13 mouse cellular contexts compared by ENCODE assay signal in the genomic region with DNA sequence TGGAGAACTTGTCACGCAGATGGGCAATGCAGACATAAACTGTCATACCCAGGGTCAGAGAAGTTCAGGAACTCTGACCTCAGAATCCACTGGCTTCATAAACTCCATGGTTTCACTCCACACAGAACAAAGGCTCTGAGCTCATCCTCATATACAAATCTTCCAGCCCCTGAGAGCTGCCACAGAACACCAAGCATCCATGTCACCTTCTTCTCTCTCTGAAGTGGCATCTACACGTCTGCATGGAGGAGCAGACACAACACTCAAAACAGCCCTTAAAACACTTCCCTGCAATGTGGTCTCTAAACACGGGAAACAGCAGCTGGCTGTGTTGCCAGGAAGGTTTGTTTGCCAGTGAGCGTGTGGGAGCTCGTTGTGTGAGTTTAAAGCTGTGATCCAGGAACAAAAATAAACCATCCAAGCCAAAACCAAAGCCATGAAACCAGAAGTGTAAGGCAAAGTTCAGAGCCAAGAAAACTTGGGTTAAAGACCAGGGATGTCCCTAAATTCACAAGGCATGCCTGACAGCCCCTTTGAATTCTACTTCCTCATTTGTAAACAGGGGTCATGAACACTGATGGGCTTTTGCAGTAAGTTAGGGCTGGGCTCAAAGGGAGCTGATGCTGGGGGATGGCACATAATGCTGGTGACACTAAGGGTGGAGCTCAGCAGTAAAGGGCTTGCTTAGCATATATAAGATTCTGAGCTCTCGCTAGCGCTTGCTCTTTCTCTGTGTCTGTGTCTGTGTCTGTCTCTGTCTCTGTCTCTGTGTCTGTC. TPM values are rescaled to one million over a fixed set of nuclear protein-coding genes. Genes with fewer than 3 reads are reported as not detected.
DNase-seq lines count a peak whose midpoint lies in the region; ATAC-seq lines count a peak whose summit lies in the region.
"Had no signal": no experiment of that assay in that cellular context is flagged by ENCODE, and none has a peak within 500 bp of the region (broad histone marks: within the 10 kb centered on the region; RNA-seq: fewer than 3 reads in every experiment).

No protein-coding gene starts in this region.

- no peak overlapping the region for H3K27ac ChIP-seq in liver, embryonic 11.5 days (ENCODE audit: low read depth, low read length)
- H3K27ac ChIP-seq in liver, embryonic 12.5 days = no peak overlapping the region; the same call in 1 of the 2 replicates
- H3K27ac ChIP-seq: liver, embryonic 14.5 days; stomach, embryonic 15.5 days had no signal

- no peak overlapping the region for H3K4me3 ChIP-seq in liver, embryonic 11.5 days (ENCODE audit: low read depth, low read length)
- H3K4me3 ChIP-seq in liver, embryonic 12.5 days = no peak overlapping the region
- H3K4me3 ChIP-seq: stomach, embryonic 15.5 days had no signal

- H3K9me3 ChIP-seq in liver, embryonic 11.5 days (ENCODE audit: control insufficient read depth, low read length) = no peaks in the 10 kb centered on the region
- H3K9me3 ChIP-seq in liver, embryonic 12.5 days (replicated peaks) = no peaks in the 10 kb centered on the region
- H3K9me3 ChIP-seq: stomach, embryonic 15.5 days had no signal

- no peaks in the 10 kb centered on the region for H3K36me3 ChIP-seq in liver, embryonic 11.5 days (ENCODE audit: control insufficient read depth, insufficient read depth, low read length)
- no peaks in the 10 kb centered on the region for H3K36me3 ChIP-seq in liver, embryonic 12.5 days
- H3K36me3 ChIP-seq: stomach, embryonic 15.5 days had no signal

- H3K9ac ChIP-seq in liver, embryonic 11.5 days (ENCODE audit: low read depth, low read length) = no peak overlapping the region
- H3K9ac ChIP-seq in liver, embryonic 12.5 days = no peak overlapping the region
- H3K9ac ChIP-seq: liver, embryonic 14.5 days; stomach, embryonic 15.5 days had no signal

- ATAC-seq in liver, embryonic 11.5 days (replicated peaks; ENCODE audit: low FRiP score) = 0 out of 2 replicates have a peak, but pooled peaks have one; percentile 22
- no peak for ATAC-seq in liver, embryonic 12.5 days
- ATAC-seq in common myeloid progenitor, adult 5-6 weeks (replicated peaks; ENCODE audit: low read depth, poor library complexity, severe bottlenecking) = peak; percentile 64
- ATAC-seq: forebrain, embryonic 16.5 days; hindbrain, embryonic 16.5 days had no signal

- WGBS in liver, embryonic 11.5 days = 46% methylated on average over 7 of the region's 7 CpGs
- WGBS in liver, embryonic 12.5 days (ENCODE audit: insufficient replicate concordance) = 35% methylated on average over 7 of the region's 7 CpGs

- no peaks in the 10 kb centered on the region for H3K27me3 ChIP-seq in liver, embryonic 11.5 days (replicated peaks; ENCODE audit: control insufficient read depth, insufficient read depth, low read length)
- H3K27me3 ChIP-seq in liver, embryonic 12.5 days (replicated peaks) = no peaks in the 10 kb centered on the region
- H3K27me3 ChIP-seq: stomach, embryonic 15.5 days had no signal

- H3K4me1 ChIP-seq in liver, embryonic 11.5 days (replicated peaks; ENCODE audit: control insufficient read depth, insufficient read depth, low read length) = peaks cover 37% of the 10 kb centered on the region
- peaks cover 71% of the 10 kb centered on the region for H3K4me1 ChIP-seq in liver, embryonic 12.5 days
- H3K4me1 ChIP-seq: stomach, embryonic 15.5 days had no signal

- peak; percentile 21 for DNase-seq in adrenal gland, postnatal 14 days
- DNase-seq in adrenal gland, adult 2 months = no peak
- no peak for DNase-seq in liver, embryonic 11.5 days (ENCODE audit: low spot score)
- peak; percentile 31 for DNase-seq in lung, postnatal 25 days (ENCODE audit: low spot score)
- no peak for DNase-seq in cerebellum, postnatal 10 days
- DNase-seq in kidney, postnatal 14 days = no peak
- DNase-seq: cerebellum, adult 9-11 months had no signal

- no peak overlapping the region for H3K4me2 ChIP-seq in liver, embryonic 11.5 days
- no peak overlapping the region for H3K4me2 ChIP-seq in liver, embryonic 12.5 days
- H3K4me2 ChIP-seq: stomach, embryonic 15.5 days had no signal

RNA-seq across cellular contexts. Expression of a gene that starts 24.6 kb away (rescaled TPM):
- total RNA-seq in adrenal gland, postnatal 14 days (2021) = 2.1 and 4.5 TPM in 2 replicates
- total RNA-seq in adrenal gland, adult 2 months (2021) = 1 to 10 TPM; 1.9 to 2.5 TPM
- polyA plus RNA-seq in adrenal gland, adult 2 months (2012; rRNA removed) = 1.1 and 2.1 TPM in 2 replicates
- 13.4 and 18.1 TPM in 2 replicates for polyA plus RNA-seq in liver, embryonic 11.5 days (2014; fragmentation: Nextera tagmentation; extraction: Ambion mirVana)
- 12.2 and 14.0 TPM in 2 replicates for polyA plus RNA-seq in liver, embryonic 12.5 days (2016; fragmentation: Nextera tagmentation; extraction: Ambion mirVana)
- total RNA-seq in common myeloid progenitor, adult 5-6 weeks (2017) = 6.3 and 9.1 TPM in 2 replicates

Comparison
In these comparisons a context has a peak if more than half of its experiments do, and no peak if none do; other contexts are left out.
1. DNase-seq: peak in adrenal gland, postnatal 14 days (single experiment) and lung, postnatal 25 days (single experiment); none in adrenal gland, adult 2 months (single experiment), liver, embryonic 11.5 days (single experiment), cerebellum, postnatal 10 days (0 of 2) and kidney, postnatal 14 days (single experiment).